Mouse (Mus musculus): ENCODE results near the gene Btnl10. TPM values are rescaled to one million over a fixed set of nuclear protein-coding genes. Genes with fewer than 3 reads are reported as not detected.

Gene Btnl10
- polyA plus RNA-seq, 1 experiment: not detected

GRCm38 (mm10) chr11:58965001-58965760, 47.5 kb downstream of the Btnl10 start:
- peaks cover 6% of the 10 kb centered on the region for H3K9me3 ChIP-seq (replicated peaks; ENCODE audit: control insufficient read depth, insufficient read depth, low read length, poor library complexity, severe bottlenecking)
- no peak overlapping the region for H3K4me3 ChIP-seq (ENCODE audit: low read depth, low read length)
- H3K9ac ChIP-seq (ENCODE audit: low read depth, poor library complexity, severe bottlenecking): no peak overlapping the region
- TF ChIP-seq EP300 (IDR thresholded peaks at IDR 0.05; ENCODE audit: insufficient read depth, low read depth, low read length): no peak
- TF ChIP-seq CTCF (IDR thresholded peaks at IDR 0.05; ENCODE audit: low read depth, low read length): no peak
- TF ChIP-seq POLR2A (IDR thresholded peaks at IDR 0.05; ENCODE audit: insufficient read depth, low read length): no peak
- no peaks in the 10 kb centered on the region for H3K27me3 ChIP-seq (ENCODE audit: control insufficient read depth, insufficient read depth, low read length, poor library complexity, severe bottlenecking)
- H3K4me1 ChIP-seq (ENCODE audit: control insufficient read depth, insufficient read depth, low read length): no peaks in the 10 kb centered on the region
- H3K36me3 ChIP-seq (ENCODE audit: control insufficient read depth, insufficient read depth, low read length, poor library complexity, severe bottlenecking): no peaks in the 10 kb centered on the region
- no peak overlapping the region for H3K27ac ChIP-seq (ENCODE audit: insufficient read depth, low read length)

GRCm38 (mm10) chr11:58967346-58967745, 49.6 kb downstream of the Btnl10 start:
- Histone ChIP-seq H3K27me3 (ENCODE audit: control insufficient read depth, insufficient read depth, low read length, poor library complexity, severe bottlenecking) (no peaks in the 10 kb centered on the region), H3K9me3 (replicated peaks; ENCODE audit: control insufficient read depth, insufficient read depth, low read length, poor library complexity, severe bottlenecking) (no peaks in the 10 kb centered on the region), H3K4me3 (ENCODE audit: low read depth, low read length) (no peak overlapping the region), H3K4me1 (ENCODE audit: control insufficient read depth, insufficient read depth, low read length) (no peaks in the 10 kb centered on the region), H3K36me3 (ENCODE audit: control insufficient read depth, insufficient read depth, low read length, poor library complexity, severe bottlenecking) (no peaks in the 10 kb centered on the region), H3K9ac (ENCODE audit: low read depth, poor library complexity, severe bottlenecking) (no peak overlapping the region), H3K27ac (ENCODE audit: insufficient read depth, low read length) (no peak overlapping the region)
- TF ChIP-seq POLR2A (IDR thresholded peaks at IDR 0.05; ENCODE audit: insufficient read depth, low read length) (no peak), CTCF (IDR thresholded peaks at IDR 0.05; ENCODE audit: low read depth, low read length) (peak; percentile 12)

GRCm38 (mm10) chr11:58968551-58968950, 50.8 kb downstream of the Btnl10 start:
- no peaks in the 10 kb centered on the region for H3K9me3 ChIP-seq (replicated peaks; ENCODE audit: control insufficient read depth, insufficient read depth, low read length, poor library complexity, severe bottlenecking)
- H3K36me3 ChIP-seq (ENCODE audit: control insufficient read depth, insufficient read depth, low read length, poor library complexity, severe bottlenecking): no peaks in the 10 kb centered on the region
- H3K4me3 ChIP-seq (ENCODE audit: low read depth, low read length): no peak overlapping the region
- no peak overlapping the region for H3K27ac ChIP-seq (ENCODE audit: insufficient read depth, low read length)
- H3K27me3 ChIP-seq (ENCODE audit: control insufficient read depth, insufficient read depth, low read length, poor library complexity, severe bottlenecking): no peaks in the 10 kb centered on the region
- no peak for TF ChIP-seq POLR2A (IDR thresholded peaks at IDR 0.05; ENCODE audit: insufficient read depth, low read length)
- TF ChIP-seq EP300 (IDR thresholded peaks at IDR 0.05; ENCODE audit: insufficient read depth, low read depth, low read length): no peak
- TF ChIP-seq CTCF (IDR thresholded peaks at IDR 0.05; ENCODE audit: low read depth, low read length): no peak
- no peak overlapping the region for H3K9ac ChIP-seq (ENCODE audit: low read depth, poor library complexity, severe bottlenecking)
- no peaks in the 10 kb centered on the region for H3K4me1 ChIP-seq (ENCODE audit: control insufficient read depth, insufficient read depth, low read length)

- H3K36me3 ChIP-seq (ENCODE audit: control insufficient read depth, insufficient read depth, low read length, poor library complexity, severe bottlenecking): no peaks in the 10 kb centered on the region
- TF ChIP-seq EP300 (IDR thresholded peaks at IDR 0.05; ENCODE audit: insufficient read depth, low read depth, low read length): no peak
- H3K9ac ChIP-seq (ENCODE audit: low read depth, poor library complexity, severe bottlenecking): no peak overlapping the region
- no peaks in the 10 kb centered on the region for H3K27me3 ChIP-seq (ENCODE audit: control insufficient read depth, insufficient read depth, low read length, poor library complexity, severe bottlenecking)
- no peaks in the 10 kb centered on the region for H3K4me1 ChIP-seq (ENCODE audit: control insufficient read depth, insufficient read depth, low read length)
- H3K9me3 ChIP-seq (replicated peaks; ENCODE audit: control insufficient read depth, insufficient read depth, low read length, poor library complexity, severe bottlenecking): no peaks in the 10 kb centered on the region
- H3K27ac ChIP-seq (ENCODE audit: insufficient read depth, low read length): no peak overlapping the region
- no peak overlapping the region for H3K4me3 ChIP-seq (ENCODE audit: low read depth, low read length)
Measured at GRCm38 (mm10) chr11:58969027-58969426, 51.3 kb downstream of the Btnl10 start.

GRCm38 (mm10) chr11:58969659-58970058, 52.0 kb downstream of the Btnl10 start:
- Histone ChIP-seq H3K36me3 (ENCODE audit: control insufficient read depth, insufficient read depth, low read length, poor library complexity, severe bottlenecking) (no peaks in the 10 kb centered on the region), H3K9ac (ENCODE audit: low read depth, poor library complexity, severe bottlenecking) (no peak overlapping the region), H3K9me3 (replicated peaks; ENCODE audit: control insufficient read depth, insufficient read depth, low read length, poor library complexity, severe bottlenecking) (no peaks in the 10 kb centered on the region), H3K4me3 (ENCODE audit: low read depth, low read length) (no peak overlapping the region), H3K27ac (ENCODE audit: insufficient read depth, low read length) (no peak overlapping the region), H3K4me1 (ENCODE audit: control insufficient read depth, insufficient read depth, low read length) (no peaks in the 10 kb centered on the region), H3K27me3 (ENCODE audit: control insufficient read depth, insufficient read depth, low read length, poor library complexity, severe bottlenecking) (no peaks in the 10 kb centered on the region)
- TF ChIP-seq CTCF (IDR thresholded peaks at IDR 0.05; ENCODE audit: low read depth, low read length): no peak
- TF ChIP-seq POLR2A (IDR thresholded peaks at IDR 0.05; ENCODE audit: insufficient read depth, low read length): no peak
- TF ChIP-seq EP300 (IDR thresholded peaks at IDR 0.05; ENCODE audit: insufficient read depth, low read depth, low read length): no peak

- Histone ChIP-seq H3K9ac (ENCODE audit: low read depth, poor library complexity, severe bottlenecking) (no peak overlapping the region), H3K4me3 (ENCODE audit: low read depth, low read length) (no peak overlapping the region), H3K27ac (ENCODE audit: insufficient read depth, low read length) (no peak overlapping the region), H3K36me3 (ENCODE audit: control insufficient read depth, insufficient read depth, low read length, poor library complexity, severe bottlenecking) (no peaks in the 10 kb centered on the region), H3K9me3 (replicated peaks; ENCODE audit: control insufficient read depth, insufficient read depth, low read length, poor library complexity, severe bottlenecking) (no peaks in the 10 kb centered on the region), H3K4me1 (ENCODE audit: control insufficient read depth, insufficient read depth, low read length) (no peaks in the 10 kb centered on the region), H3K27me3 (ENCODE audit: control insufficient read depth, insufficient read depth, low read length, poor library complexity, severe bottlenecking) (no peaks in the 10 kb centered on the region)
- TF ChIP-seq CTCF (IDR thresholded peaks at IDR 0.05; ENCODE audit: low read depth, low read length) (peak; percentile 37), EP300 (IDR thresholded peaks at IDR 0.05; ENCODE audit: insufficient read depth, low read depth, low read length) (no peak), POLR2A (IDR thresholded peaks at IDR 0.05; ENCODE audit: insufficient read depth, low read length) (no peak)
Measured at GRCm38 (mm10) chr11:58970831-58971530, 53.3 kb downstream of the Btnl10 start.
